Mouse (Mus musculus) heart, adult 2 months (tissue): ENCODE data around the gene Gm867.

ENCODE experiments used
- CTCF ChIP-seq: fragments of 200-600 bp; IDR thresholded peaks from 2 replicates; pipeline ENCODE4 v1.8.1; 2022; ENCODE audit warnings: antibody characterized with exemption, mild to moderate bottlenecking, moderate library complexity
- EP300 ChIP-seq: fragments of 200-500 bp; IDR thresholded peaks from 2 replicates; pipeline ENCODE4 v1.6.1; 2011; ENCODE audit warnings: low read depth, low read length, control low read depth; ENCODE audit not compliant: insufficient read depth

DNA sequence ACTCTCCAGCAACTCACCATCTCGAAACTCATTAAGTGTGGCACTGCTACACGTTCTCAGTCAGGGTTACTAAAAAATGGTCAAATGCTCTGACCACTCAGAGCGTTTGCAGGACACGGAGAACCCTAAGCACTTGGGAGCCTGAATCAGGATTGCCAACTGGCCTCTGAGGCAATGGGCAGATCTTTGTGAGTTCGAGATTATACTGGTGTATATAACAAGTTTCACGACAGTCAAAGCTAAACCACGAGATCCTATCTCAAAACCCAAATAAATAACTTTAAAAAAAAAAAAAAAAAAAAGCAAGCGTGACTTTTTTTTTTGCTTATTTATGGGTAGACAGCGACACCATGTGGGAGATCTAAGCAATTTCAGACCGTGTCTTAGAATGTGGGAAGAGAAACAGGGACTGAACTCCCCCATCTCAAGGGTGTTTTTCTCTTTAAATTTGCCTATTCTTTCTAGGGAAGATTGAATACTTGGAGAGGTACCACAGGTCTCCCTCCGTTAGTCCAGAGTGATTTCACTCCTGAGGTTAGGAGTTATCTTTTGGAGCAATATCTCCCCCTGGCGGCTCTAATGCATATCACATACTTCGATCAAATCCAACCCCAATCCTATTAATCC is 11.1 kb upstream of the Gm867 start:
- TF ChIP-seq CTCF (peak; percentile 87), EP300 (no peak)
